Mouse (Mus musculus): ENCODE results near the gene Rfpl4. TPM values are rescaled to one million over a fixed set of nuclear protein-coding genes. Genes with fewer than 3 reads are reported as not detected.

Gene Rfpl4
- total and polyA plus RNA-seq, 2 experiments from 2014 or later = not detected

- peak; percentile 93 for DNase-seq (ENCODE audit: low spot score)
- peak overlapping the region; percentile 99 for H3K27ac ChIP-seq
- ATAC-seq = no peak
- H3K4me3 ChIP-seq (ENCODE audit: low read length) = peak overlapping the region; percentile 70
- 0 out of 2 replicates have a peak, but pooled peaks cover 5% of the 10 kb centered on the region for H3K27me3 ChIP-seq (ENCODE audit: insufficient read depth, low read length)
- TF ChIP-seq CTCF (IDR thresholded peaks at IDR 0.05; ENCODE audit: low read depth) = peak; percentile 80
- no peaks in the 10 kb centered on the region for H3K36me3 ChIP-seq (ENCODE audit: insufficient read depth, low read length)
- H3K4me2 ChIP-seq (ENCODE audit: low read depth, low read length) = peak overlapping the region; percentile 93
- peak overlapping the region; percentile 79 for H3K9ac ChIP-seq (replicated peaks; ENCODE audit: low read length)
- WGBS = 3% methylated on average over 27 of the region's 27 CpGs
- no peaks in the 10 kb centered on the region for H3K9me3 ChIP-seq (ENCODE audit: low read length)
- H3K4me1 ChIP-seq (ENCODE audit: insufficient read depth, low read length) = peaks cover 34% of the 10 kb centered on the region
These were observed 56.5 kb downstream of the Rfpl4 start for GRCm38 (mm10) chr7:5060239-5060731.

Small RNAs within 50 kb of the gene (microRNA-seq; reads per million reads assigned to microRNA genes)
- 0 reads per million in 2 experiments for gene Gm26217

Other genes with a start within 250 kb of the Rfpl4 start
- 2.2 and 3.1 TPM in 2 replicates for gene Isoc2b, start 246.7 kb downstream of the Rfpl4 start, total RNA-seq (2014; rRNA removed)
- gene Isoc2b, start 246.7 kb downstream of the Rfpl4 start, polyA plus RNA-seq (2015; fragmentation: Nextera tagmentation; extraction: Ambion mirVana) = 3.5 and 3.7 TPM in 2 replicates
- 8.3 and 12.2 TPM in 2 replicates for gene Isoc2a, start 239.8 kb downstream of the Rfpl4 start, total RNA-seq (2014; rRNA removed)
- gene Isoc2a, start 239.8 kb downstream of the Rfpl4 start, polyA plus RNA-seq (2015; fragmentation: Nextera tagmentation; extraction: Ambion mirVana) = 0.43 and 0.76 TPM in 2 replicates
- 0.31 and 3.3 TPM in 2 replicates for gene Gm36210, start 210.4 kb downstream of the Rfpl4 start, total RNA-seq (2014; rRNA removed)
- gene Gm36210, start 210.4 kb downstream of the Rfpl4 start, polyA plus RNA-seq (2015; fragmentation: Nextera tagmentation; extraction: Ambion mirVana) = 0.30 and 0.45 TPM in 2 replicates
- gene Zfp628, start 201.7 kb downstream of the Rfpl4 start, total RNA-seq (2014; rRNA removed) = 12.5 and 12.7 TPM in 2 replicates
- 5.2 and 5.7 TPM in 2 replicates for gene Zfp628, start 201.7 kb downstream of the Rfpl4 start, polyA plus RNA-seq (2015; fragmentation: Nextera tagmentation; extraction: Ambion mirVana)
- gene Nat14, start 194.9 kb downstream of the Rfpl4 start, total RNA-seq (2014; rRNA removed) = 24.2 and 32.3 TPM in 2 replicates
- gene Nat14, start 194.9 kb downstream of the Rfpl4 start, polyA plus RNA-seq (2015; fragmentation: Nextera tagmentation; extraction: Ambion mirVana) = 27.5 and 29.4 TPM in 2 replicates
- gene Ssc5d, start 191.2 kb downstream of the Rfpl4 start, total RNA-seq (2014; rRNA removed) = 2.5 and 2.8 TPM in 2 replicates
- 0.77 and 1.0 TPM in 2 replicates for gene Ssc5d, start 191.2 kb downstream of the Rfpl4 start, polyA plus RNA-seq (2015; fragmentation: Nextera tagmentation; extraction: Ambion mirVana)
- 0.31 TPM in 1 of 2 replicates, not detected in the other for gene Sbk2, start 152.5 kb downstream of the Rfpl4 start, total RNA-seq (2014; rRNA removed)
- not detected in 2 replicates for gene Sbk2, start 152.5 kb downstream of the Rfpl4 start, polyA plus RNA-seq (2015; fragmentation: Nextera tagmentation; extraction: Ambion mirVana)
- 0.31 and 0.72 TPM in 2 replicates for gene Sbk3, start 145.8 kb downstream of the Rfpl4 start, total RNA-seq (2014; rRNA removed)
- gene Sbk3, start 145.8 kb downstream of the Rfpl4 start, polyA plus RNA-seq (2015; fragmentation: Nextera tagmentation; extraction: Ambion mirVana) = 0.23 and 0.31 TPM in 2 replicates
- 65.7 and 113 TPM in 2 replicates for gene Zfp579, start 120.8 kb downstream of the Rfpl4 start, total RNA-seq (2014; rRNA removed)
- 37.4 and 40.2 TPM in 2 replicates for gene Zfp579, start 120.8 kb downstream of the Rfpl4 start, polyA plus RNA-seq (2015; fragmentation: Nextera tagmentation; extraction: Ambion mirVana)
- 4.3 and 7.2 TPM in 2 replicates for gene Zfp524, start 102.5 kb downstream of the Rfpl4 start, total RNA-seq (2014; rRNA removed)
- 4.2 and 5.1 TPM in 2 replicates for gene Zfp524, start 102.5 kb downstream of the Rfpl4 start, polyA plus RNA-seq (2015; fragmentation: Nextera tagmentation; extraction: Ambion mirVana)
- gene Fiz1, start 102.3 kb downstream of the Rfpl4 start, total RNA-seq (2014; rRNA removed) = 41.1 and 44.0 TPM in 2 replicates
- 27.6 and 29.1 TPM in 2 replicates for gene Fiz1, start 102.3 kb downstream of the Rfpl4 start, polyA plus RNA-seq (2015; fragmentation: Nextera tagmentation; extraction: Ambion mirVana)
- gene Gm44973, start 101.5 kb downstream of the Rfpl4 start, total RNA-seq (2014; rRNA removed) = not detected in 2 replicates
- gene Gm44973, start 101.5 kb downstream of the Rfpl4 start, polyA plus RNA-seq (2015; fragmentation: Nextera tagmentation; extraction: Ambion mirVana) = 2.3 and 3.0 TPM in 2 replicates
- gene Zfp865, start 96.6 kb downstream of the Rfpl4 start, total RNA-seq (2014; rRNA removed) = 41.5 and 43.2 TPM in 2 replicates
- gene Zfp865, start 96.6 kb downstream of the Rfpl4 start, polyA plus RNA-seq (2015; fragmentation: Nextera tagmentation; extraction: Ambion mirVana) = 5.4 TPM in 2 replicates
- gene Ccdc106, start 96.4 kb downstream of the Rfpl4 start, total RNA-seq (2014; rRNA removed) = 39.6 and 76.5 TPM in 2 replicates
- gene Ccdc106, start 96.4 kb downstream of the Rfpl4 start, polyA plus RNA-seq (2015; fragmentation: Nextera tagmentation; extraction: Ambion mirVana) = 61.6 and 62.1 TPM in 2 replicates
- not detected in 2 replicates for gene 4632433K11Rik, start 82.8 kb downstream of the Rfpl4 start, total RNA-seq (2014; rRNA removed)
- gene 4632433K11Rik, start 82.8 kb downstream of the Rfpl4 start, polyA plus RNA-seq (2015; fragmentation: Nextera tagmentation; extraction: Ambion mirVana) = not detected in 2 replicates
- 6.0 and 6.8 TPM in 2 replicates for gene Zfp784, start 78.5 kb downstream of the Rfpl4 start, total RNA-seq (2014; rRNA removed)
- gene Zfp784, start 78.5 kb downstream of the Rfpl4 start, polyA plus RNA-seq (2015; fragmentation: Nextera tagmentation; extraction: Ambion mirVana) = 4.5 and 5.6 TPM in 2 replicates
- gene Zfp580, start 65.4 kb downstream of the Rfpl4 start, total RNA-seq (2014; rRNA removed) = 69.6 and 90.7 TPM in 2 replicates
- 117 and 128 TPM in 2 replicates for gene Zfp580, start 65.4 kb downstream of the Rfpl4 start, polyA plus RNA-seq (2015; fragmentation: Nextera tagmentation; extraction: Ambion mirVana)
- gene U2af2, start 54.8 kb downstream of the Rfpl4 start, total RNA-seq (2014; rRNA removed) = 146 and 153 TPM in 2 replicates
- gene U2af2, start 54.8 kb downstream of the Rfpl4 start, polyA plus RNA-seq (2015; fragmentation: Nextera tagmentation; extraction: Ambion mirVana) = 85.7 and 86.9 TPM in 2 replicates
- 433 and 507 TPM in 2 replicates for gene Epn1, start 36.7 kb downstream of the Rfpl4 start, total RNA-seq (2014; rRNA removed)
- gene Epn1, start 36.7 kb downstream of the Rfpl4 start, polyA plus RNA-seq (2015; fragmentation: Nextera tagmentation; extraction: Ambion mirVana) = 107 and 111 TPM in 2 replicates
- gene Rasl2-9, start 9.0 kb upstream of the Rfpl4 start, total RNA-seq (2014; rRNA removed) = not detected in 2 replicates
- 1.1 and 1.2 TPM in 2 replicates for gene Rasl2-9, start 9.0 kb upstream of the Rfpl4 start, polyA plus RNA-seq (2015; fragmentation: Nextera tagmentation; extraction: Ambion mirVana)
- gene Vmn1r55, start 32.7 kb upstream of the Rfpl4 start, total RNA-seq (2014; rRNA removed) = not detected in 2 replicates
- not detected in 2 replicates for gene Vmn1r55, start 32.7 kb upstream of the Rfpl4 start, polyA plus RNA-seq (2015; fragmentation: Nextera tagmentation; extraction: Ambion mirVana)
- gene Vmn1r56, start 79.8 kb upstream of the Rfpl4 start, total RNA-seq (2014; rRNA removed) = not detected in 2 replicates
- gene Vmn1r56, start 79.8 kb upstream of the Rfpl4 start, polyA plus RNA-seq (2015; fragmentation: Nextera tagmentation; extraction: Ambion mirVana) = not detected in 2 replicates
- gene Vmn1r57, start 101.5 kb upstream of the Rfpl4 start, total RNA-seq (2014; rRNA removed) = not detected in 2 replicates
- not detected in 2 replicates for gene Vmn1r57, start 101.5 kb upstream of the Rfpl4 start, polyA plus RNA-seq (2015; fragmentation: Nextera tagmentation; extraction: Ambion mirVana)
- not detected in 2 replicates for gene Gm5065, start 233.6 kb upstream of the Rfpl4 start, total RNA-seq (2014; rRNA removed)
- not detected in 2 replicates for gene Gm5065, start 233.6 kb upstream of the Rfpl4 start, polyA plus RNA-seq (2015; fragmentation: Nextera tagmentation; extraction: Ambion mirVana)
- not detected in 2 replicates for gene Nlrp2, start 234.1 kb upstream of the Rfpl4 start, total RNA-seq (2014; rRNA removed)
- gene Nlrp2, start 234.1 kb upstream of the Rfpl4 start, polyA plus RNA-seq (2015; fragmentation: Nextera tagmentation; extraction: Ambion mirVana) = not detected in 2 replicates

Measured in hindbrain, postnatal 0 days (tissue).